Mouse (Mus musculus) heart, adult 18-20 months (tissue): ENCODE data around the gene Olfr613. TPM values are rescaled to one million over a fixed set of nuclear protein-coding genes. Genes with fewer than 3 reads are reported as not detected.
"Not testable (repeated sequence)": the region's sequence is repeated elsewhere in the genome, so short reads cannot be mapped to it uniquely, and the experiment has no call there.

Experiments
- DNase-seq, 2 experiments: peaks; one replicate each; pipeline ENCODE4 v3.0.0; 2021 to 2022; ENCODE audit warnings: mixed read lengths in 1 of 2
- long read RNA-seq, 2 experiments: library from polyadenylated mRNA; stranded (forward); transcript quantifications; one replicate each; pipeline ENCODE4 v2.0.0; 2021
- microRNA-seq, 2 experiments: library from miRNA; unstranded; fragments of <30 nt; microRNA quantifications; one replicate each; pipeline ENCODE4 v1.2.0; 2022
- total RNA-seq, 2 experiments: library from RNA; stranded (reverse); gene quantifications; 2 replicates each; pipeline ENCODE4 v1.2.3; 2021

Gene Olfr613
- total RNA-seq, result not detected
- long read RNA-seq, experiment 1, result 0 reads
- long read RNA-seq, experiment 2, result 0 reads

DNA sequence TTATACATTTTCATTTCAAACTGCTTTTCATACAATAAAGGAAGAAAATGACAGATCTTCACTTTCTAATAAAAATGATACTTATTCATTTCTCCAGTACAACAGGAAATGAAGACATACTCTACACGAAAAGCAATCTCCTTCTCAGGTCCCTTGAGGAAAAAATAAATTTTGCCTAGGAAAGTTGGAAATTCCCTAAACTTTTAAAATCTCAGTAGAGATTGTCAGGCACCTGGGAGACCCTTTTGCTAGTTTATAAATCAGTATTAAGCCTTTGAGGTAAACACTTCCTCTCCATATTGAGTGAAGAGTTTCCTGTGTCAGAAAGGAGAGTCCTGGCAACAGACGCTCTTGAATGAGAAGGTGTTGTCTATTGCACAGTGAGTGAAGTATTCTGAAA lies at the start of gene Olfr613:
Gene Olfr613 (plus strand): TSS at position 301 of the 400 bp plus-strand sequence.
- no peak for DNase-seq

DNA sequence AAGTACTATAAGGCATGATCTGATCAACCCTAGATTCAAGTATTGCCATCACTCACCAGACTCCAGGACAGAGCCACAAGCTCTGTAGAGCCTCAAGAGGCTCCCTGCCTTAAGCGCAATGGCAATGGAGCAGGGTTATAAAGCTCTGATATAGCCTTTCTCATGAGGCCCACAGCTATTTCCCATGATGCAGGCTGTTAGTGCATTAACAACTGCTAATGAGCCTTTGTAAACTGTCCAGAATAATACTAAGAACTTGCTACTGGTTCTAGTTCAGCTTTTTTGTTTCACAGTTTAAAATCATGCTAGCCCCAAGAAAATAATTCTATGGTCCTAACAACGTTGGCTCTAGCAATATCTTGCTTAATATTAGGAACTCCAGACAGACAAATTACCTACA lies 35.9 kb upstream of the Olfr613 start, which contains the start of gene Olfr610:
Gene Olfr610 (minus strand): TSS at position 101 of the 400 bp plus-strand sequence.
- DNase-seq, result no peak

DNA sequence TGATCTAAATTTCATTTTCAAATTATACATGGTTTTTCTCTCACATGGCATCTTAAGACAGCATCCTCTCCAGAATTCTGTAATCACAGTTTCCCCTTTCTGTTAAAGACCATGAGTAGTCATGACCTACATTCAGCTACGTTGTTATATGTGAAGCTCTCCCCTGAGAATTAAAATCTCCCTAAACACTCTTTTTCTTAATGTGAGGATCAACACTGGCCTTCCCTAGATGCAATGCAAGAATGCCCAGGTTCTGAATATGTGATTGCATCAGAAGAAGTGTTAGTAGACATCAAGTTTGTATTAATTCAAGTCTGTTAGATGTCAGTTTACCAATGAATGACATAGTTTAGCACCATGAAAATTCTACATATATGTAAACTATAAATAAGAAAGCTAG lies 27.1 kb upstream of the Olfr613 start, which contains the start of gene Olfr611:
Gene Olfr611 (minus strand): TSS at position 101 of the 400 bp plus-strand sequence.
- not testable (repeated sequence) for DNase-seq

DNA sequence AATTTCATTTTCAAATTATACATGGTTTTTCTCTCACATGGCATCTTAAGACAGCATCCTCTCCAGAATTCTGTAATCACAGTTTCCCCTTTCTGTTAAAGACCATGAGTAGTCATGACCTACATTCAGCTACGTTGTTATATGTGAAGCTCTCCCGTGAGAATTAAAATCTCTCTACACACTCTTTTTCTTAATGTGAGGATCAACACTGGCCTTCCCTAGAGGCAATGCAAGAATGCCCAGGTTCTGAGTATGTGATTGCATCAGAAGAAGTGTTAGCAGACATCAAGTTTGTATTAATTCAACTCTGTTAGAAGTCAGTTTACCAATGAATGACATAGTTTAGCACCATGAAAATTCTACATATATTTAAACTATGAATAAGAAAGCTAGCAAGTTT lies 5.3 kb upstream of the Olfr613 start, which contains the start of gene Olfr612:
Gene Olfr612 (minus strand): TSS at position 101 of the 400 bp plus-strand sequence.
- DNase-seq, result not testable (repeated sequence)

DNA sequence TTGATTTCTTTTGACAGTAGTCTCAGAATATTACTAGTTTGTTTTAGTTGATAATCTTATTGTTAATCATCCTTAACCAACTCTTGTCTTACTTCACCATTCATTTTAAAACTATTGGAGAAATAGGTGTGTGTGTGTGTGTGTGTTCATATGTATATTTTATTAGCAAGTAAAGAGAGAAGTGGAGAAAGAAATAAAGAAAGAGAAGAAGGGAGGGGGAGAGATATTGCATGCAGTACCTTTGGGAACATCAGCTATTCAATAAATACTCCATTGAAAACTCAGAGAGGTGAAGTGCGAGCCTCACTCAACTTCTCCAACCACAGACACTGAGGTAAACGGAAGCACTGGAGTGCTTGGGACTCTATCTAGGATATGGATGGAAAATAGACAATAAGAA lies 7.9 kb downstream of the Olfr613 start, which contains the start of gene Olfr615:
Gene Olfr615 (plus strand): TSS at position 301 of the 400 bp plus-strand sequence.
- no peak for DNase-seq

DNA sequence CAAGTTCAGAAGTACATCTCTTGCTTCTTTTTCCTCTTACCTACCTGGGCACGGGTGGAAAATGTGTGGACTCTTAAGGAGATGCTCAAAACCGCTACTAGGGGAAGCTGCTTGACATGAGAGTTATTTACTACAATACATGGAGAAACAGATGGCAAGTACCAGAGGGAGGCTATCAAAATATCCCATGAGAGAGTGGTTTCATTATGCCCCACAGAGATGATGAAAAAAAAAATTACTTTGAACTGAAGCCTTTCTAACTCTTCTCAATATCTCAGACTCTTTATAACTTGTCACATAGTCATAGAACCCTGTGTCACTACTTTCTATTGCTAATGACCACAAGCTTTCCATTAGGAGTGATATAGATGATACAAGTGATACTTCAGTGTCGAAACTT lies 21.2 kb downstream of the Olfr613 start, which contains the start of gene Olfr616:
Gene Olfr616 (minus strand): TSS at position 101 of the 400 bp plus-strand sequence.
- DNase-seq, result no peak

DNA sequence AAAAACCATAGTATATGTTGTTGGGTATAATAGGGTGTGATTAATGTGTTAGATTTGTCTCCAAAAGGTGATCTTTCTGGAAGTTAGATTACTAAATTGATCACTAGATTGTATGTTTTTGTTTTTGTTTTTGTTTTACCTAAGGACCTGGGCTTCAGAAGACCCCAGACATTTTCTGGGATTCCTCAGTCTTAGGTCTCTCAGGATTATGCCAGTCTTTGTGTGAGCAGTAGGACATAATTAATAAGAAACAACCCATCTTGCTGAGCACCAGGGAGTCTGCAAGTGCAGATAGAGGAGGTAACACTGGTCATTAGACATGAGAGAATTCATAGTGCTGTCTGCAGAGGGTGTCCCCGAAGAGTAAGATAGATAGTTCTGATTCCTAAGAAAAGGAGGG lies 24.9 kb downstream of the Olfr613 start, which contains the start of gene Olfr617:
Gene Olfr617 (plus strand): TSS at position 301 of the 400 bp plus-strand sequence.
- no peak for DNase-seq

DNA sequence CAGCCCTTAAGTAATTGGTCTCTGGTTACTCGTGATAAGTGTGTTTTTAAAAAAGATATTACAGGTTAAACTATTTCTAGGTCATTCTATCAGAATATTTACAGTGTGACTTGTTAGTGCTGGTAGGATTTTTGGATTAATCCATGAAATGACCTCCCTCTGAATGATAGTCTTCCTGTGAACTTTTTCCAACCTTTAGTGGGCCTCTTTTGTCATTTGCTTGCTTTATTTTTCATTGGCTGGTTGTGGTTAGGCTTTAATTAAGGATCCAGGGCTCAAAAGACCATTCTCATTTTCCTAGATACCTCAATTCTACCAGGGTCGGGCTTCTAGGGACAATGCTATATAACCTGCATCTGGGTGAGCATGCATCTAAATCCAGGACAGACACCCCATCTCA lies 41.9 kb downstream of the Olfr613 start, which contains the start of gene Olfr618:
Gene Olfr618 (plus strand): TSS at position 301 of the 400 bp plus-strand sequence.
- DNase-seq, result no peak

DNA sequence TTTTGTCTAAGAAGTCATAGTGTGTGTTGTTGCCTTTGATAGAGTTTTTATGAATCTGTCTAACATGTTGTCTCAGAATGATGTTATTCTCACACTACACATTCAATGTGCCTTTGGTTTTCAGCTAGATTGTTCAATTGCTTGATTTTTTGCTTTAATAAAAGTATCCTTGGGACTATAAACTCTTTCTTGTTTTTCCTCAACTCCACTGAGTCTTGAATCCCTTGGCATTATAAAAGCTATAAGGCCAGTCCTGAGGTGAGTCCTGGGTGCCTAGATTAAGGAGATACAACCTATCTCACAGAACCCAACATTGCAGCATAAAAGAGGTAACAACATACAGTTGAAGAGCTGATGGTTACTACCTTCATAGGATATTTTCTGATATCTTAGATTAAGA lies 52.4 kb downstream of the Olfr613 start, which contains the start of gene Olfr619:
Gene Olfr619 (plus strand): TSS at position 301 of the 400 bp plus-strand sequence.
- DNase-seq, result no peak

Small RNAs within 50 kb of the gene (microRNA-seq; reads per million reads assigned to microRNA genes)
- gene Gm26506, result 0 reads per million in 2 experiments

Other genes starting within 250 kb of the Olfr613 start
- not detected for gene Olfr596, start 242.4 kb upstream of the Olfr613 start, total RNA-seq
- not detected for gene Olfr597, start 231.8 kb upstream of the Olfr613 start, total RNA-seq
- not detected for gene Olfr598, start 224.5 kb upstream of the Olfr613 start, total RNA-seq
- gene Olfr599, start 212.2 kb upstream of the Olfr613 start, total RNA-seq, result not detected
- gene Olfr600, start 198.4 kb upstream of the Olfr613 start, total RNA-seq, result not detected
- not detected for gene Olfr601, start 185.4 kb upstream of the Olfr613 start, total RNA-seq
- not detected for gene Olfr603, start 161.9 kb upstream of the Olfr613 start, total RNA-seq
- not detected for gene Usp17lc, start 133.0 kb upstream of the Olfr613 start, total RNA-seq
- not detected for gene Olfr605, start 102.6 kb upstream of the Olfr613 start, total RNA-seq
- not detected for gene Olfr606, start 99.0 kb upstream of the Olfr613 start, total RNA-seq
- gene Olfr607, start 83.9 kb upstream of the Olfr613 start, total RNA-seq, result not detected
- gene Olfr608, start 78.2 kb upstream of the Olfr613 start, total RNA-seq, result not detected
- gene Olfr609, start 50.0 kb upstream of the Olfr613 start, total RNA-seq, result not detected
- not detected for gene Olfr610, start 36.0 kb upstream of the Olfr613 start, total RNA-seq
- not detected for gene Olfr611, start 27.2 kb upstream of the Olfr613 start, total RNA-seq
- gene Olfr612, start 5.4 kb upstream of the Olfr613 start, total RNA-seq, result not detected
- gene Olfr615, start 8.0 kb downstream of the Olfr613 start, total RNA-seq, result not detected
- not detected for gene Olfr616, start 21.1 kb downstream of the Olfr613 start, total RNA-seq
- not detected for gene Olfr617, start 25.0 kb downstream of the Olfr613 start, total RNA-seq
- gene Olfr618, start 42.0 kb downstream of the Olfr613 start, total RNA-seq, result not detected
- gene Olfr619, start 52.5 kb downstream of the Olfr613 start, total RNA-seq, result not detected
- not detected for gene Olfr620, start 64.5 kb downstream of the Olfr613 start, total RNA-seq
- not detected for gene Olfr622, start 94.6 kb downstream of the Olfr613 start, total RNA-seq
- gene Olfr623, start 115.6 kb downstream of the Olfr613 start, total RNA-seq, result not detected
- gene Olfr624, start 123.1 kb downstream of the Olfr613 start, total RNA-seq, result not detected
- gene Olfr625-ps1, start 134.6 kb downstream of the Olfr613 start, total RNA-seq, result not detected
- gene Olfr243, start 166.6 kb downstream of the Olfr613 start, total RNA-seq, result not detected
- gene Olfr628, start 182.3 kb downstream of the Olfr613 start, total RNA-seq, result not detected
- not detected for gene Olfr629, start 196.9 kb downstream of the Olfr613 start, total RNA-seq
- not detected for gene Olfr630, start 209.3 kb downstream of the Olfr613 start, total RNA-seq
- gene Olfr69, start 223.5 kb downstream of the Olfr613 start, total RNA-seq, result not detected
- not detected for gene Olfr68, start 231.6 kb downstream of the Olfr613 start, total RNA-seq
- not detected for gene Olfr67, start 243.7 kb downstream of the Olfr613 start, total RNA-seq